Mouse (Mus musculus): ENCODE data around the gene Nek1. TPM values are rescaled to one million over a fixed set of nuclear protein-coding genes. Genes with fewer than 3 reads are reported as not detected.

The Nek1 gene
- polyA plus RNA-seq, 1 experiment from 2014 or later = 14.3 TPM

DNA sequence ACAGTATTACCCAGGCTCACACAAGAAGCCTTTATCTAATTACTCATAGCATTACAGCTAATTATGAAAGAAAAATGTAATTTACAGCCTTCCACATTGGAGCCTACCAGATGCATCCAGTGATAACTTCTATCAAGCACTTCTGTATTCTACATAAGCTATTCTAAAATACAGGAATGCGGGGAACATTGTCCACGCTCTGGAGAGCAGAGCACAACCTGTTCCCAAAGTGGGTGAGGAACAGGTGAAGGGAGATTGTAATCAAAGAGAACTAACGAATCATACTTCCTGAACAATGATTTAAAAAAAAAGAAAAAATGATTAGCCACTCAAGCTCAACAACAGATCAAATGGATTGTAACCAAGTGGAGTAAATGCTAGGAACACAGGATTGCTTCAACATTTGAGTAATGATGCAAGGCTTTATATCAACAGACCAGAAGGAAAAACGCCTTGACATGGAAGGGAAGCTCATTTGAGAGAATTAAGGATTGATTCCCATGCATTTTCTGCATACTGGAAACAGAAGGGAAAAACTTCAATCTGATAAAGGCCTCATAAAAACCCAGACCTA lies 139.7 kb downstream of the Nek1 start:
- ATAC-seq (replicated peaks; ENCODE audit: low FRiP score, low read depth) (peak; percentile 88), DNase-seq (ENCODE audit: low spot score) (peak; percentile 31)
- 76% methylated on average over 4 of the region's 4 CpGs for WGBS
- no peaks in the 10 kb centered on the region for H3K27me3 ChIP-seq (ENCODE audit: insufficient read depth, low read length)
- no peak overlapping the region for H3K4me3 ChIP-seq (replicated peaks; ENCODE audit: low read depth, low read length)
- no peak overlapping the region for H3K4me2 ChIP-seq (ENCODE audit: low read length)
- no peaks in the 10 kb centered on the region for H3K4me1 ChIP-seq (replicated peaks; ENCODE audit: insufficient read depth, low read length)
- H3K9ac ChIP-seq (ENCODE audit: low read depth, low read length) = no peak overlapping the region
- H3K36me3 ChIP-seq (ENCODE audit: insufficient read depth, low read length) = no peaks in the 10 kb centered on the region
- no peak overlapping the region for H3K27ac ChIP-seq
- TF ChIP-seq CTCF (IDR thresholded peaks at IDR 0.05; ENCODE audit: low read depth) = no peak
- no peaks in the 10 kb centered on the region for H3K9me3 ChIP-seq (replicated peaks; ENCODE audit: low read length)

- Histone ChIP-seq H3K27ac (0 out of 2 replicates have a peak overlapping the region, but pooled peaks have one; percentile 42), H3K9ac (ENCODE audit: low read depth, low read length) (no peak overlapping the region), H3K4me3 (replicated peaks; ENCODE audit: low read depth, low read length) (no peak overlapping the region), H3K27me3 (ENCODE audit: insufficient read depth, low read length) (no peaks in the 10 kb centered on the region), H3K4me1 (replicated peaks; ENCODE audit: insufficient read depth, low read length) (no peaks in the 10 kb centered on the region), H3K9me3 (replicated peaks; ENCODE audit: low read length) (no peaks in the 10 kb centered on the region), H3K36me3 (ENCODE audit: insufficient read depth, low read length) (no peaks in the 10 kb centered on the region), H3K4me2 (ENCODE audit: low read length) (no peak overlapping the region)
- DNase-seq (ENCODE audit: low spot score) = no peak
- WGBS = 75% methylated on average over 6 of the region's 6 CpGs
- peak; percentile 33; the same call in 1 of the 2 replicates for ATAC-seq (replicated peaks; ENCODE audit: low FRiP score, low read depth)
- TF ChIP-seq CTCF (IDR thresholded peaks at IDR 0.05; ENCODE audit: low read depth) = no peak
These were observed 148.9 kb downstream of the Nek1 start for GRCm38 (mm10) chr8:61141869-61142268.

GRCm38 (mm10) chr8:61142302-61142701 lies 149.3 kb downstream of the Nek1 start:
- Histone ChIP-seq H3K27me3 (ENCODE audit: insufficient read depth, low read length) (no peaks in the 10 kb centered on the region), H3K4me1 (replicated peaks; ENCODE audit: insufficient read depth, low read length) (no peaks in the 10 kb centered on the region), H3K9me3 (replicated peaks; ENCODE audit: low read length) (no peaks in the 10 kb centered on the region), H3K4me2 (ENCODE audit: low read length) (no peak overlapping the region), H3K4me3 (replicated peaks; ENCODE audit: low read depth, low read length) (no peak overlapping the region), H3K9ac (ENCODE audit: low read depth, low read length) (no peak overlapping the region), H3K36me3 (ENCODE audit: insufficient read depth, low read length) (no peaks in the 10 kb centered on the region), H3K27ac (no peak overlapping the region)
- TF ChIP-seq CTCF (IDR thresholded peaks at IDR 0.05; ENCODE audit: low read depth) = no peak
- 46% methylated on average over 3 of the region's 3 CpGs for WGBS
- DNase-seq (ENCODE audit: low spot score) (no peak), ATAC-seq (replicated peaks; ENCODE audit: low FRiP score, low read depth) (peak; percentile 92)

- Histone ChIP-seq H3K4me1 (replicated peaks; ENCODE audit: insufficient read depth, low read length) (no peaks in the 10 kb centered on the region), H3K9ac (ENCODE audit: low read depth, low read length) (no peak overlapping the region), H3K9me3 (replicated peaks; ENCODE audit: low read length) (no peaks in the 10 kb centered on the region), H3K4me2 (ENCODE audit: low read length) (no peak overlapping the region), H3K27me3 (ENCODE audit: insufficient read depth, low read length) (no peaks in the 10 kb centered on the region), H3K27ac (no peak overlapping the region), H3K4me3 (replicated peaks; ENCODE audit: low read depth, low read length) (no peak overlapping the region), H3K36me3 (ENCODE audit: insufficient read depth, low read length) (no peaks in the 10 kb centered on the region)
- no peak for TF ChIP-seq CTCF (IDR thresholded peaks at IDR 0.05; ENCODE audit: low read depth)
- no peak for DNase-seq (ENCODE audit: low spot score)
- 0 out of 2 replicates have a peak, but pooled peaks have one; percentile 17 for ATAC-seq (replicated peaks; ENCODE audit: low FRiP score, low read depth)
These were observed 149.8 kb downstream of the Nek1 start for GRCm38 (mm10) chr8:61142845-61143244.

DNA sequence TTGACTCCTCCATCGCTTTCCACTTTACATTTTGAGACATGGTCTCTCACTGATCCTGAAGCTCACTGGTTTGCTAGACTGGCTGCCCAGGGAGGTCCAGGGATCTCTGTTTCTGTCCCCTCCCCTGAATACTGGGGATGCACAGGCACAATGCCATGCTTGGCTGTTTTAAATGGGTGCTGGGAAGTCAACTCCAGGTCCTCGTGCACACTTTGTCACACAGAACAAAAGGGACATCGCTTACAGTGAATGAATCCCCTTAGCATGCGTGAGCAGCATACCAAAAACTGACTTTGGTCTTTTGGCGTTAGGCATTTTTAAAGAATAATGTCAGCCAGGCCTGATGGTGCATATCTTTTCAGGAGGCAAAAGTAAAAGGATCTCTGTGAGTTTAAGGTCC lies 155.7 kb downstream of the Nek1 start:
- H3K4me3 ChIP-seq (replicated peaks; ENCODE audit: low read depth, low read length) = no peak overlapping the region
- H3K4me1 ChIP-seq (replicated peaks; ENCODE audit: insufficient read depth, low read length) = no peaks in the 10 kb centered on the region
- H3K9me3 ChIP-seq (replicated peaks; ENCODE audit: low read length) = no peaks in the 10 kb centered on the region
- no peak for ATAC-seq (replicated peaks; ENCODE audit: low FRiP score, low read depth)
- no peak overlapping the region for H3K27ac ChIP-seq
- no peaks in the 10 kb centered on the region for H3K36me3 ChIP-seq (ENCODE audit: insufficient read depth, low read length)
- TF ChIP-seq CTCF (IDR thresholded peaks at IDR 0.05; ENCODE audit: low read depth) = no peak
- no peaks in the 10 kb centered on the region for H3K27me3 ChIP-seq (ENCODE audit: insufficient read depth, low read length)
- no peak overlapping the region for H3K9ac ChIP-seq (ENCODE audit: low read depth, low read length)
- H3K4me2 ChIP-seq (ENCODE audit: low read length) = no peak overlapping the region
- no peak for DNase-seq (ENCODE audit: low spot score)
- WGBS = 75% methylated on average over 5 of the region's 5 CpGs

GRCm38 (mm10) chr8:61150596-61150995 lies 157.6 kb downstream of the Nek1 start:
- Histone ChIP-seq H3K9me3 (replicated peaks; ENCODE audit: low read length) (no peaks in the 10 kb centered on the region), H3K4me3 (replicated peaks; ENCODE audit: low read depth, low read length) (no peak overlapping the region)
- no peak for DNase-seq (ENCODE audit: low spot score)

GRCm38 (mm10) chr8:61156406-61156805 lies 163.4 kb downstream of the Nek1 start:
- no peak overlapping the region for H3K4me3 ChIP-seq (replicated peaks; ENCODE audit: low read depth, low read length)
- H3K27ac ChIP-seq = no peak overlapping the region
- H3K36me3 ChIP-seq (ENCODE audit: insufficient read depth, low read length) = no peaks in the 10 kb centered on the region
- H3K4me2 ChIP-seq (ENCODE audit: low read length) = no peak overlapping the region
- no peak overlapping the region for H3K9ac ChIP-seq (ENCODE audit: low read depth, low read length)
- no peak for DNase-seq (ENCODE audit: low spot score)
- ATAC-seq (replicated peaks; ENCODE audit: low FRiP score, low read depth) = no peak
- H3K9me3 ChIP-seq (replicated peaks; ENCODE audit: low read length) = no peaks in the 10 kb centered on the region
- no peak for TF ChIP-seq CTCF (IDR thresholded peaks at IDR 0.05; ENCODE audit: low read depth)
- 55% methylated on average over 1 of the region's 1 CpGs for WGBS
- H3K27me3 ChIP-seq (ENCODE audit: insufficient read depth, low read length) = no peaks in the 10 kb centered on the region
- H3K4me1 ChIP-seq (replicated peaks; ENCODE audit: insufficient read depth, low read length) = no peaks in the 10 kb centered on the region

More at GRCm38 (mm10) chr8:61150596-61150995, 157.6 kb downstream of the Nek1 start:
- H3K9ac ChIP-seq (ENCODE audit: low read depth, low read length) = no peak overlapping the region
- no peak for ATAC-seq (replicated peaks; ENCODE audit: low FRiP score, low read depth)
- H3K4me2 ChIP-seq (ENCODE audit: low read length) = no peak overlapping the region
- no peak for TF ChIP-seq CTCF (IDR thresholded peaks at IDR 0.05; ENCODE audit: low read depth)
- 58% methylated on average over 4 of the region's 4 CpGs for WGBS
- no peak overlapping the region for H3K27ac ChIP-seq
- no peaks in the 10 kb centered on the region for H3K27me3 ChIP-seq (ENCODE audit: insufficient read depth, low read length)
- no peaks in the 10 kb centered on the region for H3K36me3 ChIP-seq (ENCODE audit: insufficient read depth, low read length)
- H3K4me1 ChIP-seq (replicated peaks; ENCODE audit: insufficient read depth, low read length) = no peaks in the 10 kb centered on the region

Measured in kidney, postnatal 0 days (tissue).